Mouse (Mus musculus) telencephalon, adult 2 months (tissue): Measurements from ENCODE around the gene Tm9sf2.
"Not testable (repeated sequence)": the region's sequence is repeated elsewhere in the genome, so short reads cannot be mapped to it uniquely, and the experiment has no call there.

Experiments used
- DNase-seq: peaks from one replicate; pipeline ENCODE4 v3.0.0-alpha.2; 2011; ENCODE audit warnings: low read depth, low spot score

The Tm9sf2 gene

GRCm38 (mm10) chr14:122099584-122099983, 7.3 kb upstream of the Tm9sf2 start:
- DNase-seq, result no peak

GRCm38 (mm10) chr14:122101890-122102289, 4.9 kb upstream of the Tm9sf2 start:
- not testable (repeated sequence) for DNase-seq

GRCm38 (mm10) chr14:122104881-122105280, 2.0 kb upstream of the Tm9sf2 start:
- DNase-seq, result peak; percentile 93

GRCm38 (mm10) chr14:122105391-122106285, 1.2 kb upstream of the Tm9sf2 start:
- no peak for DNase-seq

- no peak for DNase-seq
Measured at GRCm38 (mm10) chr14:122107481-122108214, 810 bp downstream of the Tm9sf2 start.

- no peak for DNase-seq
Measured at GRCm38 (mm10) chr14:122111681-122112080, 4.8 kb downstream of the Tm9sf2 start.

GRCm38 (mm10) chr14:122112311-122112710, 5.5 kb downstream of the Tm9sf2 start:
- DNase-seq, result no peak

GRCm38 (mm10) chr14:122116200-122116599, 9.4 kb downstream of the Tm9sf2 start:
- no peak for DNase-seq

- no peak for DNase-seq
Measured at GRCm38 (mm10) chr14:122130111-122130797, 23.4 kb downstream of the Tm9sf2 start.

GRCm38 (mm10) chr14:122131644-122132043, 24.8 kb downstream of the Tm9sf2 start:
- no peak for DNase-seq

GRCm38 (mm10) chr14:122136368-122136928, 29.6 kb downstream of the Tm9sf2 start:
- DNase-seq, result no peak

- DNase-seq, result no peak
Measured at GRCm38 (mm10) chr14:122137234-122137633, 30.4 kb downstream of the Tm9sf2 start.

- DNase-seq, result no peak
Measured at GRCm38 (mm10) chr14:122140126-122140525, 33.3 kb downstream of the Tm9sf2 start.

- no peak for DNase-seq
Measured at GRCm38 (mm10) chr14:122143585-122144269, 36.9 kb downstream of the Tm9sf2 start.

- no peak for DNase-seq
Measured at GRCm38 (mm10) chr14:122145374-122145773, 38.5 kb downstream of the Tm9sf2 start.

- no peak for DNase-seq
Measured at GRCm38 (mm10) chr14:122150616-122151015, 43.8 kb downstream of the Tm9sf2 start.

- DNase-seq, result no peak
Measured at GRCm38 (mm10) chr14:122157738-122158137, 50.9 kb downstream of the Tm9sf2 start.

- no peak for DNase-seq
Measured at GRCm38 (mm10) chr14:122160916-122161315, 54.1 kb downstream of the Tm9sf2 start.

- no peak for DNase-seq
Measured at GRCm38 (mm10) chr14:122168912-122169311, 62.1 kb downstream of the Tm9sf2 start.

GRCm38 (mm10) chr14:122170202-122170781, 63.5 kb downstream of the Tm9sf2 start:
- DNase-seq, result no peak

GRCm38 (mm10) chr14:122171031-122171430, 64.2 kb downstream of the Tm9sf2 start:
- DNase-seq, result no peak
